Mouse (Mus musculus) fat pad, adult 2 months (tissue): Measurements from ENCODE around the gene Vmn2r50.
"Not testable (repeated sequence)": the region's sequence is repeated elsewhere in the genome, so short reads cannot be mapped to it uniquely, and the experiment has no call there.

Experiments used
- DNase-seq: peaks from one replicate; pipeline ENCODE4 v3.0.0-alpha.2; 2011; ENCODE audit warnings: low read depth, low spot score; ENCODE audit errors: extremely low read depth

The Vmn2r50 gene

DNA sequence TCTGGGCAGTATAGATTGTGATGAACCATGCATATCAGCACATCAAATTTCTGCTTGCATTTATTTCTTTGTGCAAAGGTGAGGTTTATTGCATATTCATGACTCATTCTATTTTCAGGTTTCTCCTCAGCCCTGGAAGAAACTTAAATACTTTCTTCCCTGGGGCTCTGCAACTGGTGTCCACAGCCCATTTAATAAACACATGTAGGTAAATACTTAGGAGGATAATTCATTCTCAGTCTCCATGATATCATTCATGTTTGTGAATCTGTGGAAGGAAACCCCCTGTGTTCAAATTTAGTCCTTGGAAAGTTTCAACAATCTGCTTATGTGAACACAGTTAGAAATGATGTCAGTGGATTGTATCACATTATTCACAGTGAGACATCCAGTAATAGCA lies at the start of gene Vmn2r50:
Gene Vmn2r50, minus strand, starts transcription at position 101 of the 400 bp plus-strand sequence.
- not testable (repeated sequence) for DNase-seq

DNA sequence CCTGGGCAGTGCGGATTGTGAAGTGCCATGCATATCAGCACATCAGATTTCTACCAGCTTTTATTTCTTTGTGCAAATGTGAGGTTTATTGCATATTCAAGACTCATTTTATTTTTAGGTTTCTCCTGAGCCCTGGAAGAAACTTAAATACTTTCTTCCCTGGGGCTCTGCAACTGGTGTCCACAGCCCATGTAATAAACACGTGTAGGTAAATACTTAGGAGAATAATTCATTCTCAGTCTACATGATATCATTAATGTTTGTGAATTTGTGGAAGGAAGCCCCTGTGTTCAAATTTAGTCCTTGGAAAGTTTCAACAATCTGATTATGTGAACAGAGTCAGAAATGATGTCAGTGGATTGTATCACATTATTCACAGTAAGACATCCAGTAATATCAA lies 60.9 kb downstream of the Vmn2r50 start, which contains the start of gene Vmn2r49:
Gene Vmn2r49, minus strand, starts transcription at position 101 of the 400 bp plus-strand sequence.
- not testable (repeated sequence) for DNase-seq
